Mouse (Mus musculus): ENCODE measurements at regions not wholly inside any gene's neighbourhood (a gene's known extent, or its start where the extent isn't known, plus 50 kb on each side); places are given as distances from the start of the nearest gene placed in this dataset.

- no peak for TF ChIP-seq TAL1 (IDR thresholded peaks at IDR 0.05; ENCODE audit: low read length)
- no peak for TF ChIP-seq UBTF (IDR thresholded peaks at IDR 0.05; ENCODE audit: borderline replicate concordance, insufficient read depth, low read depth, low read length)
- TF ChIP-seq CTCF (IDR thresholded peaks at IDR 0.05 in 2 of 3, conservative IDR thresholded peaks at IDR 0.05 in 1 of 3; ENCODE audit: control insufficient read depth in 1 of 3, insufficient read depth in 1 of 3, low read depth in 2 of 3, low read length in 3 of 3, poor library complexity in 1 of 3, severe bottlenecking in 1 of 3), result no peak
- no peak for TF ChIP-seq JUND (IDR thresholded peaks at IDR 0.05; ENCODE audit: low read depth, low read length)
- TF ChIP-seq KAT2A (conservative IDR thresholded peaks at IDR 0.05; ENCODE audit: low read depth, low read length), result no peak
- no peak for TF ChIP-seq RAD21 (IDR thresholded peaks at IDR 0.05; ENCODE audit: low read depth, low read length)
- no peak for TF ChIP-seq USF1 (IDR thresholded peaks at IDR 0.05; ENCODE audit: low read depth, low read length)
- no peak for TF ChIP-seq GABPA (IDR thresholded peaks at IDR 0.05; ENCODE audit: low read depth, low read length)
- TF ChIP-seq POLR2A (IDR thresholded peaks at IDR 0.05; ENCODE audit: control insufficient read depth in 1 of 2, insufficient read depth in 1 of 2, low read depth in 1 of 2, low read length in 2 of 2, poor library complexity in 1 of 2), result no peak
- no peak for TF ChIP-seq USF2 (IDR thresholded peaks at IDR 0.05; ENCODE audit: borderline replicate concordance in 1 of 2, insufficient read depth in 1 of 2, low read depth in 1 of 2, low read length in 2 of 2)
- no peak for TF ChIP-seq CHD1 (IDR thresholded peaks at IDR 0.05; ENCODE audit: low read depth, low read length)
- TF ChIP-seq SIN3A (IDR thresholded peaks at IDR 0.05; ENCODE audit: low read length), result no peak
- TF ChIP-seq POLR2AphosphoS2 (IDR thresholded peaks at IDR 0.05; ENCODE audit: low read length), result no peak
- no peak for TF ChIP-seq TBP (IDR thresholded peaks at IDR 0.05; ENCODE audit: low read depth, low read length)
- Histone ChIP-seq H3K4me1 (ENCODE audit: control insufficient read depth in 1 of 2, insufficient read depth in 2 of 2, low read length in 2 of 2) (no peaks in the 10 kb centered on the region), H3K27ac (ENCODE audit: control insufficient read depth, low read depth, low read length) (no peak overlapping the region), H3K9ac (ENCODE audit: control insufficient read depth, low read depth, low read length, poor library complexity, severe bottlenecking) (no peak overlapping the region), H3K9me3 (replicated peaks; ENCODE audit: insufficient read depth, low read length) (no peaks in the 10 kb centered on the region), H3K79me2 (ENCODE audit: control insufficient read depth, insufficient read depth, low read length, poor library complexity) (no peaks in the 10 kb centered on the region), H3K36me3 (ENCODE audit: control insufficient read depth in 1 of 2, insufficient read depth in 2 of 2, low read length in 2 of 2) (no peaks in the 10 kb centered on the region), H3K27me3 (ENCODE audit: control insufficient read depth in 1 of 2, insufficient read depth in 2 of 2, low read length in 2 of 2) (no peaks in the 10 kb centered on the region), H3K4me3 (ENCODE audit: control insufficient read depth in 1 of 2, insufficient read depth in 1 of 2, low read depth in 2 of 2, low read length in 2 of 2) (no peak overlapping the region)
- DNase-seq (ENCODE audit: low read depth, low spot score), result no peak
Observed at GRCm38 (mm10) chr4:52666768-52667480, 70.8 kb downstream of the Toporsl start.

- H3K36me3 ChIP-seq (ENCODE audit: control insufficient read depth in 1 of 2, insufficient read depth in 2 of 2, low read length in 2 of 2), result no peaks in the 10 kb centered on the region
- no peaks in the 10 kb centered on the region for H3K79me2 ChIP-seq (ENCODE audit: control insufficient read depth, insufficient read depth, low read length, poor library complexity)
- DNase-seq (ENCODE audit: low read depth, low spot score), result no peak
- no peaks in the 10 kb centered on the region for H3K4me1 ChIP-seq (ENCODE audit: control insufficient read depth in 1 of 2, insufficient read depth in 2 of 2, low read length in 2 of 2)
- no peak for TF ChIP-seq ETS1 (IDR thresholded peaks at IDR 0.05; ENCODE audit: low read depth, low read length)
- no peak for TF ChIP-seq USF1 (IDR thresholded peaks at IDR 0.05; ENCODE audit: low read depth, low read length)
- TF ChIP-seq UBTF (IDR thresholded peaks at IDR 0.05; ENCODE audit: borderline replicate concordance, insufficient read depth, low read depth, low read length), result no peak
- TF ChIP-seq JUND (IDR thresholded peaks at IDR 0.05; ENCODE audit: low read depth, low read length), result no peak
- TF ChIP-seq MEF2A (IDR thresholded peaks at IDR 0.05; ENCODE audit: extremely low read depth, insufficient replicate concordance, low read depth, low read length, poor library complexity, severe bottlenecking), result no peak
- TF ChIP-seq RAD21 (IDR thresholded peaks at IDR 0.05; ENCODE audit: low read depth, low read length), result no peak
- no peak for TF ChIP-seq SIN3A (IDR thresholded peaks at IDR 0.05; ENCODE audit: low read length)
- TF ChIP-seq POLR2AphosphoS5 (IDR thresholded peaks at IDR 0.05; ENCODE audit: borderline replicate concordance, low read depth, low read length), result no peak
- no peak for TF ChIP-seq POLR2AphosphoS2 (IDR thresholded peaks at IDR 0.05; ENCODE audit: low read length)
- TF ChIP-seq RCOR1 (IDR thresholded peaks at IDR 0.05; ENCODE audit: low read depth, low read length), result no peak
- H3K27me3 ChIP-seq (ENCODE audit: control insufficient read depth in 1 of 2, insufficient read depth in 2 of 2, low read length in 2 of 2), result no peaks in the 10 kb centered on the region
- no peak overlapping the region for H3K4me3 ChIP-seq (ENCODE audit: control insufficient read depth in 1 of 2, insufficient read depth in 1 of 2, low read depth in 2 of 2, low read length in 2 of 2)
- no peak overlapping the region for H3K9ac ChIP-seq (ENCODE audit: control insufficient read depth, low read depth, low read length, poor library complexity, severe bottlenecking)
- no peaks in the 10 kb centered on the region for H3K9me3 ChIP-seq (replicated peaks; ENCODE audit: insufficient read depth, low read length)
- no peak overlapping the region for H3K27ac ChIP-seq (ENCODE audit: control insufficient read depth, low read depth, low read length)
Observed at GRCm38 (mm10) chr4:52709563-52709962, 104.8 kb upstream of the Olfr275 start.

Data from MEL (cell line).